Mouse (Mus musculus) right cerebral cortex, postnatal 4 days (tissue): Measurements from ENCODE around the gene Bcl11b.
A peak's percentile ranks its signal among the peaks of the same experiment; 100 is the strongest.

Source experiments
- DNase-seq: peaks from one replicate; pipeline ENCODE4 v3.0.0-alpha.2; 2022

Bcl11b gene

GRCm38 (mm10) chr12:107930611-107931350 lies 72.6 kb downstream of the Bcl11b start:
- DNase-seq: peak; percentile 48

- DNase-seq: no peak
Measured at GRCm38 (mm10) chr12:107928905-107929304, 74.5 kb downstream of the Bcl11b start.

- peak; percentile 67 for DNase-seq
Measured at GRCm38 (mm10) chr12:107928464-107928901, 74.9 kb downstream of the Bcl11b start.

- peak; percentile 46 for DNase-seq
Measured at GRCm38 (mm10) chr12:107927961-107928431, 75.4 kb downstream of the Bcl11b start.

GRCm38 (mm10) chr12:107926074-107926855 lies 77.1 kb downstream of the Bcl11b start:
- DNase-seq: no peak

- DNase-seq: no peak
Measured at GRCm38 (mm10) chr12:107924696-107925095, 78.7 kb downstream of the Bcl11b start.

- no peak for DNase-seq
Measured at GRCm38 (mm10) chr12:107923963-107924362, 79.4 kb downstream of the Bcl11b start.

- DNase-seq: no peak
Measured at GRCm38 (mm10) chr12:107922180-107922579, 81.2 kb downstream of the Bcl11b start.

- DNase-seq: no peak
Measured at GRCm38 (mm10) chr12:107921566-107921965, 81.8 kb downstream of the Bcl11b start.

GRCm38 (mm10) chr12:107921154-107921553 lies 82.2 kb downstream of the Bcl11b start:
- DNase-seq: no peak

- no peak for DNase-seq
Measured at GRCm38 (mm10) chr12:107920716-107921115, 82.7 kb downstream of the Bcl11b start.

- no peak for DNase-seq
Measured at GRCm38 (mm10) chr12:107920076-107920475, 83.3 kb downstream of the Bcl11b start.

- DNase-seq: no peak
Measured at GRCm38 (mm10) chr12:107918779-107919178, 84.6 kb downstream of the Bcl11b start.

- no peak for DNase-seq
Measured at GRCm38 (mm10) chr12:107916008-107916407, 87.4 kb downstream of the Bcl11b start.

GRCm38 (mm10) chr12:107915396-107915795 lies 88.0 kb downstream of the Bcl11b start:
- DNase-seq: no peak

GRCm38 (mm10) chr12:107908826-107909225 lies 94.6 kb downstream of the Bcl11b start:
- DNase-seq: no peak

- no peak for DNase-seq
Measured at GRCm38 (mm10) chr12:107905333-107905732, 98.1 kb downstream of the Bcl11b start.

- no peak for DNase-seq
Measured at GRCm38 (mm10) chr12:107904457-107904856, 98.9 kb downstream of the Bcl11b start.

GRCm38 (mm10) chr12:107903949-107904348 lies 99.5 kb downstream of the Bcl11b start:
- DNase-seq: no peak

- DNase-seq: no peak
Measured at GRCm38 (mm10) chr12:107891449-107891848, 112.0 kb downstream of the Bcl11b start.

- no peak for DNase-seq
Measured at GRCm38 (mm10) chr12:107890326-107890725, 113.1 kb downstream of the Bcl11b start.

- no peak for DNase-seq
Measured at GRCm38 (mm10) chr12:107889841-107890240, 113.6 kb downstream of the Bcl11b start.

GRCm38 (mm10) chr12:107888646-107889045 lies 114.8 kb downstream of the Bcl11b start:
- DNase-seq: no peak

GRCm38 (mm10) chr12:107888049-107888448 lies 115.4 kb downstream of the Bcl11b start:
- no peak for DNase-seq
